Comparison of ENCODE assay signal across 7 mouse cellular contexts in genomic region chr16:21908906-21909305, GRCm38 (mm10). TPM values are rescaled to one million over a fixed set of nuclear protein-coding genes. Genes with fewer than 3 reads are reported as not detected.
DNase-seq lines count a peak whose midpoint lies in the region; TF ChIP-seq lines count a peak whose summit lies in the region.
"Not testable (repeated sequence)": the region's sequence is repeated elsewhere in the genome, so short reads cannot be mapped to it uniquely, and the experiment has no call there.

No protein-coding gene starts in this region.

- DNase-seq in A20 (ENCODE audit: low read depth, low spot score) (peak; percentile 26), R1 (ENCODE audit: low read depth, low spot score) (peak; percentile 75)
- peak; percentile 34 for DNase-seq in embryo, embryonic 9.5 days (ENCODE audit: extremely low spot score)
- DNase-seq in heart, embryonic 10.5 days (ENCODE audit: low spot score); midbrain, embryonic 10.5 days (ENCODE audit: low spot score): not testable (repeated sequence)
- peak; percentile 9 for DNase-seq in kidney, adult 11 months

- not testable (repeated sequence) for H3K9me3 ChIP-seq in ES-Bruce4 (replicated peaks; ENCODE audit: control insufficient read depth, insufficient read depth, low read length, poor library complexity, severe bottlenecking); heart, embryonic 10.5 days; midbrain, embryonic 10.5 days (replicated peaks)

- H3K9ac ChIP-seq in ES-Bruce4 (ENCODE audit: low read depth, poor library complexity, severe bottlenecking), result peak overlapping the region; percentile 64

- not testable (repeated sequence) for H3K4me1 ChIP-seq in ES-Bruce4 (ENCODE audit: control insufficient read depth, insufficient read depth, low read length)
- peaks cover 12% of the 10 kb centered on the region; the same call in 1 of the 2 replicates for H3K4me1 ChIP-seq in heart, embryonic 10.5 days
- H3K4me1 ChIP-seq in midbrain, embryonic 10.5 days, result peaks cover 12% of the 10 kb centered on the region

- H3K27ac ChIP-seq in ES-Bruce4 (ENCODE audit: insufficient read depth, low read length), result peak overlapping the region; percentile 67
- H3K27ac ChIP-seq in heart, embryonic 10.5 days; midbrain, embryonic 10.5 days (replicated peaks): not testable (repeated sequence)

- not testable (repeated sequence) for TF ChIP-seq POLR2A in ES-Bruce4 (IDR thresholded peaks at IDR 0.05; ENCODE audit: insufficient read depth, low read length)

- WGBS in heart, embryonic 10.5 days, result 24% methylated on average over 7 of the region's 8 CpGs
- WGBS in midbrain, embryonic 10.5 days, result 29% methylated on average over 6 of the region's 8 CpGs

- not testable (repeated sequence) for H3K27me3 ChIP-seq in ES-Bruce4 (ENCODE audit: control insufficient read depth, insufficient read depth, low read length, poor library complexity, severe bottlenecking); heart, embryonic 10.5 days (ENCODE audit: insufficient read depth, poor library complexity, severe bottlenecking); midbrain, embryonic 10.5 days (ENCODE audit: low read depth, poor library complexity, severe bottlenecking)

- peak overlapping the region; percentile 60 for H3K4me3 ChIP-seq in ES-Bruce4 (ENCODE audit: low read depth, low read length)
- peak overlapping the region; percentile 42; the same call in 1 of the 2 replicates for H3K4me3 ChIP-seq in heart, embryonic 10.5 days
- H3K4me3 ChIP-seq in midbrain, embryonic 10.5 days, result peak overlapping the region; percentile 29; the same call in 1 of the 2 replicates

- not testable (repeated sequence) for H3K36me3 ChIP-seq in ES-Bruce4 (ENCODE audit: control insufficient read depth, insufficient read depth, low read length, poor library complexity, severe bottlenecking); heart, embryonic 10.5 days
- H3K36me3 ChIP-seq in midbrain, embryonic 10.5 days, result peaks cover 53% of the 10 kb centered on the region

- not testable (repeated sequence) for TF ChIP-seq EP300 in ES-Bruce4 (IDR thresholded peaks at IDR 0.05; ENCODE audit: insufficient read depth, low read depth, low read length)

- TF ChIP-seq CTCF in ES-Bruce4 (IDR thresholded peaks at IDR 0.05; ENCODE audit: low read depth, low read length), result not testable (repeated sequence)

RNA-seq across cellular contexts. Expression of gene Tmem41a, which starts 38.4 kb away (rescaled TPM):
- polyA plus RNA-seq in ES-Bruce4 (2011; ENCODE audit: insufficient read depth, insufficient read length, low read depth, missing spikeins), result 10.8 and 14.3 TPM in 2 replicates
- polyA plus RNA-seq in heart, embryonic 10.5 days (2016; fragmentation: Nextera tagmentation; extraction: Ambion mirVana), result 35.2 and 37.1 TPM in 2 replicates
- polyA plus RNA-seq in midbrain, embryonic 10.5 days (2016; fragmentation: Nextera tagmentation; extraction: Ambion mirVana), result 30.4 and 34.3 TPM in 2 replicates
